Mouse (Mus musculus): Measurements from ENCODE around the gene Foxj3. TPM values are rescaled to one million over a fixed set of nuclear protein-coding genes. Genes with fewer than 3 reads are reported as not detected.
"Not testable (repeated sequence)": the region's sequence is repeated elsewhere in the genome, so short reads cannot be mapped to it uniquely, and the experiment has no call there.

The Foxj3 gene
- 10 to 100 TPM; 66.9 to 81.2 TPM for total RNA-seq (2021)
- long read RNA-seq, experiment 1, full-length matches to known transcripts, result 25 of 46 reads
- long read RNA-seq, experiment 1, partial matches to known transcripts, result 2 of 46 reads
- long read RNA-seq, experiment 1, other reads (novel, unspliced or antisense), result 19 of 46 reads
- long read RNA-seq, experiment 2, full-length matches to known transcripts, result 8 of 16 reads
- long read RNA-seq, experiment 2, partial matches to known transcripts, result 2 of 16 reads
- long read RNA-seq, experiment 2, other reads (novel, unspliced or antisense), result 6 of 16 reads

DNA sequence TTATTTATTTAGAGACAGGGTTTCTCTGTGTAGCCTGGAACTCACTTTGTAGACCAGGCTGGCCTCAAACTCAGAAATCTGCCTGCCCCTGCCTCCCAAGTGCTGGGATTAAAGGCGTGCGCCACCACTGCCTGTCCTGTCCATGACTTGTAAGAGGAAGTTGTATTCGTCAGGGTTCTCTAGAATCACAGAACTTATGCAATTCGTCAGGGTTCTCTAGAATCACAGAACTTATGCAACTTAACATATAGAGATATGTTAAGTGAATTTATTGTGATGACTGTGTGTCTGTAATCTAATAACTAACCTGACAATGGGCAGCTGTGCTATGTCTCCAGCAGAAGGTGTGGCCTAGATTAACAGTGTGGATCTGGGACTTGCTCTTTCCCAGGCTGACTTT is at the start of gene Foxj3:
Gene Foxj3, plus strand, starts transcription at position 390 of the 400 bp plus-strand sequence.
- not testable (repeated sequence) for DNase-seq (ENCODE audit: low spot score in 2 of 2)

DNA sequence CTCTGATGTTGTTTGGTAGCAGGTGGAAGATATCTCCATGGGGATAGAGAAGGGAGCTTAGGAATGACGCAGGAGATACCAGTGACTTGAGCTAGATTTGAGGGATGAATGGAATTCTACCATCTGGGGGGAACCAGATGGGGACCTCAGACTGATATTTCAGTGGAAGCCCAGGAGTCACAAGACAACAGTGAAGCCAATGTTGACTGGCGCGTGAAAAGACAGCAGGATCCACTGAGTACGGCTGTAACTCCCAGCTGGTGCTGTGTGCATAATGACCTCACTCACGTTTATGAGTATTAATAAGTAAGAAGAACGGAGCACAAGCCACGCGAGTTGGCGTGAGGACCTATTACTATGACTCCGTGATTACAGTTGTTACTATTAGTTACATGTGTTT is 47.1 kb upstream of the Foxj3 start:
- no peak for DNase-seq (ENCODE audit: low spot score in 2 of 2)

DNA sequence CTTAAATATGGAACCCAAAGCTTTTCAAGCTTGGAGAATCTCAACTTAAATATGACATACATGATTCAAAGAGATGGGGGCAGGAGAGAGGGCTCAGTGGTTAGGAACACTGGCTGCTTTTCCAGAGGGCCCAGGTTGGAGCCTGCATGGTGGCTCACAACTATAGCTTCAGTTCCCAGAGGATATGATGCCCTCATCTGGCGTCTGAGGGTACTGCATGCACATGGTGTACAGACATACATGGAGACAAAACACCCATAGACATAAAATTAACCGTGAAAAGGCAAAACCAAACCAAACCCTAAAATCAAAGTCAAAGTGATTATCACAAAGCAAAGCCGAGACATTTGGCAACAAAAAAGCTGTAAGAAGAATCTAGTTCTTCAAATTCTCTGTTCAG is 46.0 kb upstream of the Foxj3 start:
- DNase-seq (ENCODE audit: low spot score in 2 of 2), result peak; percentile 16 to 37

GRCm38 (mm10) chr4:119492291-119492932 is 44.4 kb upstream of the Foxj3 start, which contains the start of gene Rimkla:
Gene Rimkla (minus strand): TSS chr4:119492628.
- peak; percentile 47 to 70 for DNase-seq (ENCODE audit: low spot score in 2 of 2)

GRCm38 (mm10) chr4:119492933-119493327 is 43.9 kb upstream of the Foxj3 start:
- no peak for DNase-seq (ENCODE audit: low spot score in 2 of 2)

DNA sequence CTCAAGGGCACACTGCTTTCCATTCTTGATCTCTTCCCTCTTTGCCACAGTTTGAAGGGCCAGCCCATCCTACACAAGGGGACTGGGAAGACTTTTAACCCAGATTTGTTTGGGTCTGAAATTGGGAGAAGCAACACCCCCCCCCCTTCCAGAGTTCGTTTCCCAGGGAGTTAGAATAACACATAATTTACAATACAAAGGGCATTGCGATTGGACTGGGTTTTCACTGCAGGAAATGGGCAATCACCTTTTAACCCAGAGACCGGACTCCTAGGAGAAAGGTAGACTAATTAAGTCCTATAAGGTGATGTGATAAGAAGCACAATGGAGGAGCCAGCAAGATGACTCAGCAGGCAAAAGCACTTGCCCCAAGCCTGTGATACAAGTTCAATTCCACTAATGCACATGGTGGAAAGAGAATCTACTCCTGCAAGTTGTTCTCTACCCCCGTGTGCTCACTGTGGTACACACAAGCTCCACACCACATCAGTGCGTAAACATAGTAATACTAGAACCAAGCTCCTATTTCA is 38.4 kb upstream of the Foxj3 start:
- no peak for DNase-seq (ENCODE audit: low spot score in 2 of 2)

DNA sequence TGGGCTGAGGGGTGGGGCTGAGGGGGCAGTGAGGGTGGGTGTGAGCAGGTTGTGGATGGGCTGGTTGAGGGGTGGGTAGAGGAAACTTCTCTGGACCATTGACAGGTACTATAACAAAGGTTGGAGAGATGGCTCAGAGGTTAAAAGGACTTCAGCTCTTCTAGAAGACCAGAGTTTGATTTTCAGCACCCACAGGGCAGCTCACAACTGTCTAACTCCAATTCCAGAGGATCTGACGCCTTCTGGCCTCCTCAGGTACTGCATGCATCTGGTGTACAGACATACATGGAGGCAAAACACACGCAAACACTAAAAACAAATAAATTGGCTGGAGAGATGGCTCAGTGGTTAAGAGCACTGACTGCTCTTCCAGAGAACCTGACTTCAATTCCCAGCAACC is 25.2 kb upstream of the Foxj3 start:
- no peak for DNase-seq (ENCODE audit: low spot score in 2 of 2)

DNA sequence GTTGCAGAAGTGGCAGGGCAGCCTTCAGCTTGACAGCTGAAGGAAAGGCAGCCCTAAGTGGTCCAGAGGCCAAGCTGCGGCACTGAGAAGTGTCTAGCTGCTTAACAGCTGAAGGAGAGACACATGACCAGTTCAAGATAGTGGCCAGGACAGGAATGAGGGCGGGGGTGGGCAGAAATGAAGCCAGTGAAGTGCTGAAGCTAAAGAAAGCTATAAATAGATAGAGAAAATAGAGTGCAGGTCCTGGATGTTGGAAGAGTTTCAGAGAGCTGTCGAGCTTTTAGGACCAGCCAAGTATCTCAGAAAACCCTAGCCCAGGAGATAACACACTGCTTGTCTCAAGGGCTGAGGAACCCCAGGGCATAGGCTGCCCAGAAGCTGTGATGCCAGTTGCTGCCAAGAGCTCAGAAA is 24.1 kb upstream of the Foxj3 start:
- no peak for DNase-seq (ENCODE audit: low spot score in 2 of 2)

DNA sequence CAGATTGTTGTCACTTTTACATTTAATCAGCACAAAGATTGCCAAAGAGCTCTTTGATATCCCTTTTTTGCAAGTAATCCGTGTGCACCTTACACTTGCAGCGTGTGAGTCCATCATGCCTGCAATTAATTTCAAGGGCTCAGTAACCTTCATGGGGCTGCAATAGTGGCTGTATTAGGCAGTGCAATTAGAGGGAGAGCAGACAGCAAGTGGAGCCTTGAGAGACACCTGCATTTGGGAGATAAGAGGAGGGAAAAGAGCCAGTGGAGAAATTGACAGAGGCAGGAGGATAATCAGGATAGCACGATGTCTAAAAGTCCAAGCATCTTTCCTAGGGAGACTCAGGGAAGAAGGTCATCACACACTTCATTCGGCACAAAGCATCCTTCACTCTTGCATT is 13.2 kb upstream of the Foxj3 start:
- no peak for DNase-seq (ENCODE audit: low spot score in 2 of 2)

DNA sequence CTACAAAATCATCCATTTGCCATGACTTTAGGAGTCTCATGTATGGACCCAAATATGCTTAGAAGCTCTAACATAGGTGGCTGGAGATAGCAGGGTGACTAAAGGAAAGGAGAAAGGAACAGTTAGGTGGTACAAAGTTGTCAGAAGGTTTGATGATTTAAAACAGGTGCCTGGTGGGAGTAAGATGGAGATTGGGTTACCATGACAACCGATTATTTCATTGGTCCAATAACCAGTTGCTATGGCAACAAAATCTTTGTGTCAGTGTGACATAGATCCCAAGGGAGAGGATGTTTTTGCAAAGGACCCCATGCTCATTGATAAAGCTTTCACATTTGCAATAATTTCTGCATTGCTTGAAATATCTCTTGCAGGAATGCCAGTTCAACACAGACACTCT is 12.8 kb upstream of the Foxj3 start:
- DNase-seq (ENCODE audit: low spot score in 2 of 2), result no peak

- DNase-seq (ENCODE audit: low spot score in 2 of 2), result no peak
Observed at GRCm38 (mm10) chr4:119524466-119524865, 12.3 kb upstream of the Foxj3 start.

DNA sequence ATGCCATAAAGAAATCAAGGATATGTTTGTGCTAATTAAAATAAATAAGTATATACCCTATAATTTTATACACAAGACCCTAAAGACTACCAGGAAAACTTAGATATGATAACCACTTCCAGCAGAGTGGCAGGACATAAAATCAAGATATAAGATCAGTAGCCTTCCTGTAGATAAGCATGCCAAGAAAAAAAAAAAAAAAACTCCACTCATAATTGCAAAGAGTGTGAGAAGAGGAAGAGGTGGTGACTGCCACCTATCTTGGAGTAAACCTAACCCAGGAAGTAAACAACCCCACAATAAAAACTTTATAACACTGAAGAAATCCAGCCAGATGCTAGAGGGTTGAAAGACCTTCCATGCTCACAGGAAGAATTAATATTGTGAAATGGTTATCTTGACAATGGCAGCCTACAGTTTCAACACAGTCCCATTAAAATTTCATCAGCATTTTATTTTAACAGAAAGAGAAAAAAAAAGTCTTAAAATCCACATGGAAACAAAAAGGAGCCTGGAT is 10.4 kb upstream of the Foxj3 start:
- DNase-seq (ENCODE audit: low spot score in 2 of 2), result no peak

DNA sequence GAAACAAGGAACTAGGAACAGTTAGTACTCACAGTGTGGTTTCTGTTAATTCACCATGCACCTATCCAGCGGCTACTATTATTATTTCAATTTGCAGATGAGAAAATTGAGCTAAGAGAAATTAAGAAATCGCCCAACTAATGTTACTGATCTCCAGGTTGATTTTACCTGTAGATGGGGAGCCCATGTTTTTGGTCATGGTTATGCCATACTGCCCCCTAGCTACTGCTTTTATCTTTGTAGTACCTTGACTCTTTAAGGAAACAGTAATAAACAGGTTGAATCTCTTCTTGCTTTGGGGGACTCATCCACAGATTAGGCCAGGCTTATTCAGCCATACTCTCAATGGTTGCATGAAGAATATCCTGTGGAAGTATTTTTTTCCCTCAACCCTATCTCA is 5.0 kb upstream of the Foxj3 start:
- no peak for DNase-seq (ENCODE audit: low spot score in 2 of 2)

GRCm38 (mm10) chr4:119535103-119535502 is 1.7 kb upstream of the Foxj3 start:
- no peak for DNase-seq (ENCODE audit: low spot score in 2 of 2)

- no peak for DNase-seq (ENCODE audit: low spot score in 2 of 2)
Observed at GRCm38 (mm10) chr4:119537436-119537835, 632 bp downstream of the Foxj3 start.

- DNase-seq (ENCODE audit: low spot score in 2 of 2), result peak; percentile 94 to 96
Observed at GRCm38 (mm10) chr4:119539031-119539824, 2.4 kb downstream of the Foxj3 start, which contains the start of gene Frg2f1. Gene Frg2f1 (minus strand): TSS chr4:119539529.

- peak in 1 of 2 experiments; percentile 28 for DNase-seq (ENCODE audit: low spot score in 2 of 2)
Observed at GRCm38 (mm10) chr4:119539836-119540532, 3.2 kb downstream of the Foxj3 start.

- DNase-seq (ENCODE audit: low spot score in 2 of 2), result no peak
Observed at GRCm38 (mm10) chr4:119540533-119540890, 3.7 kb downstream of the Foxj3 start.

DNA sequence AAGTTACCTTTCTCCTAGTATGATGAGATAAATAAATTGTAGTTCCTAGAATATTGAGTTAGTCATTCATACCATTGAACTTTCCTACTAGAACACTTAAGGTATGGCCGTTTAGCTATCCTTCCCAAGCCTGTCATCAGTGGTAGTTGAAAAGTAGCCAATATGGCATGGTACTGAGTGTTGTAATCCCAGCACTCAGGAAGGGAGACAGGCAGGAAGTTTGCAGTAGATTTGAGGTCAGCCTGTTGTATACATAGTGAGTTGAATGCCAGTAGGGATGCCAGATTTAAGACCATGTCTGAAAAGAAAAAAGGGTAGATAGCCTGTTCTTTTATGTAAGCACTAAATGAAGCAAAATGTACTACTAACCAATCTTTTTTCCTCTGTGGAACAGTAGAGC is 14.1 kb downstream of the Foxj3 start:
- no peak for DNase-seq (ENCODE audit: low spot score in 2 of 2)

- DNase-seq (ENCODE audit: low spot score in 2 of 2), result no peak
Observed at GRCm38 (mm10) chr4:119555466-119555865, 18.7 kb downstream of the Foxj3 start.

DNA sequence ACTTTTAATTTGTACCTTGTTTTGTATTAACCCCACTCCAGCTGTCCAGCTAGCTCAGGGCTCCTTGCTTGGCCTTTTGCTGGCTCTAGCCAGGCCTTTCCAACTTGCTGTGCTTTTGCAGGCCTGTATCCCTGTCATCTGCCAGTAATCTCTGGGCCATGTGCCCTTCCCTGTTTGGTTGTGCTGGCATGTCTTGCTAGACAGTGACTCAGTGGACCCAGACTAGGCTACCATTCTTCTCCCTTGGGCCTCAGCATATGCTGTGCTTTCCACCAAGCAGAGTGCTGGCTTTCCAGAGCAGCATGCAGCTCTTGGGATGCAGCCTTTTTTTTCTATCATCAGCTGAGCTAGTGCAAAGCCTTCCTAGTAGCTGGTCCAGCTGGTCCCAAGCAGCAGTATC is 26.3 kb downstream of the Foxj3 start:
- no peak for DNase-seq (ENCODE audit: low spot score in 2 of 2)
